In the genomic region with DNA sequence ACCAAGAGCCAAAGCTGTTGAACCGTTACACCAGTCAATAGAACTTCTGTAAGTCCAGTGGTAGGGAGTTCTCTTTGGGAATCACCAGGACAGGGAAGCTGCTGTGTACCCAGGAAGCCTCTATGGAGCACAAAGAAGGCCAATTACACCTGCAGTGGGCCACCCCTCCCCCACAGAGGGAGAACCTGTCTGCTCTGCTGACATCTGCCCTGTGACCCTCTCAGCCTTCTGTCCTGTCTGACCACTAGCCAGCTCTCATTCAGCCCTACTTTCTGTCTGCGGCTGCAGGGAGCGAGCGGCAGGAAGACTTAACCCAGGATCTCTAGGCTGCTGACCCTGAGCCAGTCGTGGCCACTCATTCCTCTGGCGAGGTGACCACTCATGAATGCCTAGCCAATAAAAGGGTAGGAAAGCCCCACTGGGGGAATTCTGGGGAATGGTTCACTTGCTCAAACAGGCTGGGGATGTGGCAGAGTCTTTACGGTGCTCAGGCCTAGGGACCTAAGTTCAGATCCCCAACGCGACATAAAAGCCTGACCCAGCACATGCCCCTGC, we compare ENCODE assay signal across 21 mouse cellular contexts. TPM values are rescaled to one million over a fixed set of nuclear protein-coding genes. Genes with fewer than 3 reads are reported as not detected.
DNase-seq lines count a peak whose midpoint lies in the region; ATAC-seq lines count a peak whose summit lies in the region.
"Had no signal": no experiment of that assay in that cellular context is flagged by ENCODE, and none has a peak within 500 bp of the region (broad histone marks: within the 10 kb centered on the region; RNA-seq: fewer than 3 reads in every experiment).

No protein-coding gene starts in this region.

- peaks cover 69% of the 10 kb centered on the region for H3K4me1 ChIP-seq in hindbrain, embryonic 10.5 days (replicated peaks)
- 0 out of 2 replicates have a peak, but pooled peaks cover 3% of the 10 kb centered on the region for H3K4me1 ChIP-seq in hindbrain, embryonic 14.5 days (replicated peaks; ENCODE audit: control insufficient read depth, insufficient read depth, low read length)
- peaks cover 60% of the 10 kb centered on the region for H3K4me1 ChIP-seq in kidney, embryonic 15.5 days
- H3K4me1 ChIP-seq in embryonic facial prominence, embryonic 10.5 days, result peaks cover 54% of the 10 kb centered on the region

- H3K36me3 ChIP-seq in hindbrain, embryonic 10.5 days, result peaks cover 6% of the 10 kb centered on the region
- H3K36me3 ChIP-seq in hindbrain, embryonic 14.5 days (replicated peaks; ENCODE audit: control insufficient read depth, insufficient read depth), result no peaks in the 10 kb centered on the region; the same call in 1 of the 2 replicates
- peaks cover 42% of the 10 kb centered on the region for H3K36me3 ChIP-seq in kidney, embryonic 15.5 days
- H3K36me3 ChIP-seq in embryonic facial prominence, embryonic 10.5 days (replicated peaks), result 0 out of 2 replicates have a peak, but pooled peaks cover 6% of the 10 kb centered on the region
- H3K36me3 ChIP-seq: hindbrain, embryonic 13.5 days; intestine, embryonic 15.5 days had no signal

- no peak overlapping the region for H3K4me2 ChIP-seq in hindbrain, embryonic 14.5 days (replicated peaks)
- no peak overlapping the region for H3K4me2 ChIP-seq in kidney, embryonic 15.5 days
- H3K4me2 ChIP-seq: embryonic facial prominence, embryonic 15.5 days; heart, embryonic 12.5 days; hindbrain, embryonic 13.5 days; intestine, embryonic 15.5 days had no signal

- no peak overlapping the region for H3K9ac ChIP-seq in hindbrain, embryonic 14.5 days
- H3K9ac ChIP-seq in kidney, embryonic 15.5 days, result peak overlapping the region; percentile 22; the same call in 1 of the 2 replicates
- H3K9ac ChIP-seq: embryonic facial prominence, embryonic 15.5 days; heart, embryonic 12.5 days; hindbrain, embryonic 13.5 days; intestine, embryonic 15.5 days had no signal

- H3K27ac ChIP-seq in hindbrain, embryonic 10.5 days, result 0 out of 2 replicates have a peak overlapping the region, but pooled peaks have one; percentile 19
- no peak overlapping the region for H3K27ac ChIP-seq in hindbrain, embryonic 14.5 days
- H3K27ac ChIP-seq in kidney, embryonic 15.5 days, result no peak overlapping the region
- no peak overlapping the region for H3K27ac ChIP-seq in embryonic facial prominence, embryonic 10.5 days (replicated peaks)
- H3K27ac ChIP-seq: embryonic facial prominence, embryonic 15.5 days; forebrain, embryonic 10.5 days; hindbrain, embryonic 13.5 days; intestine, embryonic 15.5 days had no signal

- DNase-seq in cerebellum, adult 9-10 months, result peak; percentile 48
- DNase-seq in cerebellum, adult 8-10 months, result no peak
- DNase-seq in hindbrain, embryonic 10.5 days (ENCODE audit: low spot score), result no peak
- no peak for DNase-seq in hindbrain, embryonic 14.5 days (ENCODE audit: low spot score)
- no peak for DNase-seq in kidney, adult 18-20 months
- no peak for DNase-seq in embryonic facial prominence, embryonic 10.5 days (ENCODE audit: low spot score)
- no peak for DNase-seq in lung, postnatal 4 days
- DNase-seq: adrenal gland, postnatal 10 days; cerebellum, adult 2 months; cerebellum, postnatal 36 days had no signal

- WGBS in hindbrain, embryonic 10.5 days, result 72% methylated on average over 9 of the region's 9 CpGs
- WGBS in hindbrain, embryonic 14.5 days, result 81% methylated on average over 9 of the region's 9 CpGs
- 73% methylated on average over 9 of the region's 9 CpGs for WGBS in kidney, embryonic 15.5 days
- 71% methylated on average over 9 of the region's 9 CpGs for WGBS in embryonic facial prominence, embryonic 10.5 days

- ATAC-seq in hindbrain, embryonic 14.5 days (ENCODE audit: low FRiP score), result no peak
- no peak for ATAC-seq in kidney, embryonic 15.5 days (replicated peaks; ENCODE audit: low FRiP score)
- ATAC-seq: forebrain, embryonic 14.5 days; intestine, embryonic 15.5 days had no signal

- H3K4me3 ChIP-seq in hindbrain, embryonic 10.5 days, result no peak overlapping the region
- no peak overlapping the region for H3K4me3 ChIP-seq in hindbrain, embryonic 14.5 days (replicated peaks; ENCODE audit: low read length)
- H3K4me3 ChIP-seq in kidney, embryonic 15.5 days (replicated peaks), result no peak overlapping the region
- 0 out of 2 replicates have a peak overlapping the region, but pooled peaks have one; percentile 2 for H3K4me3 ChIP-seq in embryonic facial prominence, embryonic 10.5 days
- H3K4me3 ChIP-seq: embryonic facial prominence, embryonic 15.5 days; erythroblast, embryonic 14.5 days; forebrain, embryonic 10.5 days; heart, embryonic 12.5 days; hindbrain, embryonic 13.5 days; intestine, embryonic 15.5 days had no signal

- peaks cover 4% of the 10 kb centered on the region; the same call in 1 of the 2 replicates for H3K27me3 ChIP-seq in hindbrain, embryonic 10.5 days (ENCODE audit: insufficient read depth, poor library complexity, severe bottlenecking)
- H3K27me3 ChIP-seq in hindbrain, embryonic 14.5 days (ENCODE audit: control insufficient read depth, insufficient read depth, low read length), result no peaks in the 10 kb centered on the region
- 0 out of 2 replicates have a peak, but pooled peaks cover 2% of the 10 kb centered on the region for H3K27me3 ChIP-seq in kidney, embryonic 15.5 days
- peaks cover 14% of the 10 kb centered on the region for H3K27me3 ChIP-seq in embryonic facial prominence, embryonic 10.5 days (replicated peaks; ENCODE audit: low read depth, poor library complexity, severe bottlenecking)
- H3K27me3 ChIP-seq: embryonic facial prominence, embryonic 15.5 days; heart, embryonic 12.5 days; hindbrain, embryonic 13.5 days; intestine, embryonic 15.5 days had no signal

- no peaks in the 10 kb centered on the region for H3K9me3 ChIP-seq in hindbrain, embryonic 10.5 days
- no peaks in the 10 kb centered on the region for H3K9me3 ChIP-seq in hindbrain, embryonic 14.5 days (ENCODE audit: control insufficient read depth, low read length)
- no peaks in the 10 kb centered on the region for H3K9me3 ChIP-seq in kidney, embryonic 15.5 days (replicated peaks)
- H3K9me3 ChIP-seq in embryonic facial prominence, embryonic 10.5 days, result no peaks in the 10 kb centered on the region
- H3K9me3 ChIP-seq: embryonic facial prominence, embryonic 15.5 days; forebrain, embryonic 10.5 days; heart, embryonic 12.5 days; hindbrain, embryonic 13.5 days; intestine, embryonic 15.5 days had no signal

RNA-seq across cellular contexts. Expression of a gene that starts 3.4 kb away (rescaled TPM):
- not detected in 2 replicates for polyA plus RNA-seq in hindbrain, embryonic 10.5 days (2016; fragmentation: Nextera tagmentation; extraction: Ambion mirVana)
- polyA plus RNA-seq in hindbrain, embryonic 14.5 days (2014; fragmentation: Nextera tagmentation; extraction: Ambion mirVana), result not detected in 2 replicates
- polyA plus RNA-seq in kidney, embryonic 15.5 days (2015; fragmentation: Nextera tagmentation; extraction: Ambion mirVana), result not detected in 2 replicates
- polyA plus RNA-seq in embryonic facial prominence, embryonic 10.5 days (2016; fragmentation: Nextera tagmentation; extraction: Ambion mirVana), result not detected in 2 replicates
- polyA plus RNA-seq: C2C12; cerebellum, adult 2 months; embryonic facial prominence, embryonic 11.5 days; embryonic facial prominence, embryonic 15.5 days; erythroblast, embryonic 14.5 days; forebrain, embryonic 10.5 days; forebrain, embryonic 14.5 days; heart, embryonic 12.5 days; heart, embryonic 16.5 days; hindbrain, embryonic 13.5 days; intestine, embryonic 15.5 days had no signal

RNA-seq across cellular contexts. Expression of a gene that starts 6.1 kb away (rescaled TPM):
- polyA plus RNA-seq in hindbrain, embryonic 10.5 days (2016; fragmentation: Nextera tagmentation; extraction: Ambion mirVana), result 11.6 and 12.4 TPM in 2 replicates
- 24.0 and 24.7 TPM in 2 replicates for polyA plus RNA-seq in hindbrain, embryonic 14.5 days (2014; fragmentation: Nextera tagmentation; extraction: Ambion mirVana)
- polyA plus RNA-seq in kidney, embryonic 15.5 days (2015; fragmentation: Nextera tagmentation; extraction: Ambion mirVana), result 32.8 and 33.8 TPM in 2 replicates
- 11.0 and 11.7 TPM in 2 replicates for polyA plus RNA-seq in embryonic facial prominence, embryonic 10.5 days (2016; fragmentation: Nextera tagmentation; extraction: Ambion mirVana)

RNA-seq across cellular contexts. Expression of a gene that starts 13.9 kb away (rescaled TPM):
- 1.1 and 1.3 TPM in 2 replicates for polyA plus RNA-seq in hindbrain, embryonic 10.5 days (2016; fragmentation: Nextera tagmentation; extraction: Ambion mirVana)
- polyA plus RNA-seq in hindbrain, embryonic 14.5 days (2014; fragmentation: Nextera tagmentation; extraction: Ambion mirVana), result not detected in 2 replicates
- polyA plus RNA-seq in kidney, embryonic 15.5 days (2015; fragmentation: Nextera tagmentation; extraction: Ambion mirVana), result 0.83 and 1.4 TPM in 2 replicates
- polyA plus RNA-seq in embryonic facial prominence, embryonic 10.5 days (2016; fragmentation: Nextera tagmentation; extraction: Ambion mirVana), result 0.20 and 0.30 TPM in 2 replicates
- polyA plus RNA-seq: embryonic facial prominence, embryonic 11.5 days; erythroblast, embryonic 14.5 days; forebrain, embryonic 10.5 days; forebrain, embryonic 14.5 days had no signal

RNA-seq across cellular contexts. Expression of a gene that starts 47.6 kb away (rescaled TPM):
- polyA plus RNA-seq in hindbrain, embryonic 10.5 days (2016; fragmentation: Nextera tagmentation; extraction: Ambion mirVana), result 14.4 and 27.4 TPM in 2 replicates
- polyA plus RNA-seq in hindbrain, embryonic 14.5 days (2014; fragmentation: Nextera tagmentation; extraction: Ambion mirVana), result 53.5 and 57.2 TPM in 2 replicates
- 7.8 and 11.0 TPM in 2 replicates for polyA plus RNA-seq in kidney, embryonic 15.5 days (2015; fragmentation: Nextera tagmentation; extraction: Ambion mirVana)
- polyA plus RNA-seq in embryonic facial prominence, embryonic 10.5 days (2016; fragmentation: Nextera tagmentation; extraction: Ambion mirVana), result 8.2 and 10.3 TPM in 2 replicates
- polyA plus RNA-seq: erythroblast, embryonic 14.5 days had no signal
